Mouse (Mus musculus): ENCODE results near the gene Cstb.
A peak's percentile ranks its signal among the peaks of the same experiment; 100 is the strongest.
"Not testable (repeated sequence)": the region's sequence is repeated elsewhere in the genome, so short reads cannot be mapped to it uniquely, and the experiment has no call there.

The Cstb gene

GRCm38 (mm10) chr10:78425181-78426041 lies at the start of gene Cstb:
Gene Cstb (plus strand): TSS chr10:78425669.
- DNase-seq (ENCODE audit: low spot score in 2 of 2), result peak; percentile 81 to 84

GRCm38 (mm10) chr10:78378516-78378915 lies 47.0 kb upstream of the Cstb start:
- DNase-seq (ENCODE audit: low spot score in 2 of 2), result no peak

GRCm38 (mm10) chr10:78383567-78383966 lies 41.9 kb upstream of the Cstb start:
- no peak for DNase-seq (ENCODE audit: low spot score in 2 of 2)

GRCm38 (mm10) chr10:78385520-78385919 lies 39.9 kb upstream of the Cstb start:
- no peak for DNase-seq (ENCODE audit: low spot score in 2 of 2)

- DNase-seq (ENCODE audit: low spot score in 2 of 2), result no peak
Observed at GRCm38 (mm10) chr10:78388216-78388980, 37.1 kb upstream of the Cstb start.

GRCm38 (mm10) chr10:78390982-78391470 lies 34.4 kb upstream of the Cstb start:
- DNase-seq (ENCODE audit: low spot score in 2 of 2), result no peak

GRCm38 (mm10) chr10:78392072-78392471 lies 33.4 kb upstream of the Cstb start:
- peak; percentile 58 to 60 for DNase-seq (ENCODE audit: low spot score in 2 of 2)

GRCm38 (mm10) chr10:78395377-78395776 lies 30.1 kb upstream of the Cstb start:
- no peak for DNase-seq (ENCODE audit: low spot score in 2 of 2)

- DNase-seq (ENCODE audit: low spot score in 2 of 2), result peak; percentile 78 to 92
Observed at GRCm38 (mm10) chr10:78395819-78396624, 29.4 kb upstream of the Cstb start.

GRCm38 (mm10) chr10:78396625-78396885 lies 28.9 kb upstream of the Cstb start:
- no peak for DNase-seq (ENCODE audit: low spot score in 2 of 2)

- DNase-seq (ENCODE audit: low spot score in 2 of 2), result no peak
Observed at GRCm38 (mm10) chr10:78399090-78399657, 26.3 kb upstream of the Cstb start.

- DNase-seq (ENCODE audit: low spot score in 2 of 2), result no peak
Observed at GRCm38 (mm10) chr10:78401127-78401526, 24.3 kb upstream of the Cstb start.

GRCm38 (mm10) chr10:78402301-78402922 lies 23.1 kb upstream of the Cstb start:
- no peak for DNase-seq (ENCODE audit: low spot score in 2 of 2)

- no peak for DNase-seq (ENCODE audit: low spot score in 2 of 2)
Observed at GRCm38 (mm10) chr10:78406152-78406551, 19.3 kb upstream of the Cstb start.

GRCm38 (mm10) chr10:78407132-78407531 lies 18.3 kb upstream of the Cstb start:
- DNase-seq (ENCODE audit: low spot score in 2 of 2), result no peak

GRCm38 (mm10) chr10:78409035-78409788 lies 16.3 kb upstream of the Cstb start:
- no peak for DNase-seq (ENCODE audit: low spot score in 2 of 2)

GRCm38 (mm10) chr10:78411851-78412250 lies 13.6 kb upstream of the Cstb start:
- DNase-seq (ENCODE audit: low spot score in 2 of 2), result no peak

- peak; percentile 89 to 93 for DNase-seq (ENCODE audit: low spot score in 2 of 2)
Observed at GRCm38 (mm10) chr10:78412319-78413151, 12.9 kb upstream of the Cstb start, which contains the start of gene Rrp1. Gene Rrp1 (minus strand): TSS chr10:78413043.

GRCm38 (mm10) chr10:78413152-78413520 lies 12.3 kb upstream of the Cstb start:
- no peak for DNase-seq (ENCODE audit: low spot score in 2 of 2)

- DNase-seq (ENCODE audit: low spot score in 2 of 2), result not testable (repeated sequence)
Observed at GRCm38 (mm10) chr10:78414936-78415335, 10.5 kb upstream of the Cstb start.
